Mouse (Mus musculus): ENCODE data around the gene Esp15. TPM values are rescaled to one million over a fixed set of nuclear protein-coding genes. Genes with fewer than 3 reads are reported as not detected.
"Not testable (repeated sequence)": the region's sequence is repeated elsewhere in the genome, so short reads cannot be mapped to it uniquely, and the experiment has no call there.

The Esp15 gene
- polyA plus RNA-seq (2016; fragmentation: Nextera tagmentation; extraction: Ambion mirVana) = not detected in 2 replicates

DNA sequence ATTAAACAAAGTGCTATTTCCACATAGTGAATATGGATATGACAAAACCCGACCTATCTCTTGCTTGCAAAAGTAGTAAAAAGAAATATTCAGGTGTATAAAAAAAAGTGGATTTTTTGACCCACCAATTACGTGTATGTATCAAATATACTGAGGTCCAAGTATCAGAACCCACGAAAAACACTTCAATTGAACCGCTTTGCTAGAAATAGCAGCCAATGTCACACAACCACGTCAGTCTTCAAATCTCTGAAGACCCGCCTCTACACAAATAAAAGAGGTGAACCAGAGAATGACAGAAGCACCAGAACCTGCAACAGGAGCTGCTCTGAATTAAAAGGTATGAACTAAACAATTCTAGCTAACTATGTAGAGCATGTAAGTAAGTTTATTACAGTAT, at the start of gene Esp15:
Esp15 (plus strand) TSS at position 301 of the 400 bp plus-strand sequence.
- H3K4me1 ChIP-seq (replicated peaks); H3K4me3 ChIP-seq; H3K27ac ChIP-seq (ENCODE audit: poor library complexity, severe bottlenecking); H3K4me2 ChIP-seq; H3K27me3 ChIP-seq (replicated peaks); H3K36me3 ChIP-seq; H3K9ac ChIP-seq; H3K9me3 ChIP-seq (replicated peaks); ATAC-seq (ENCODE audit: insufficient number of reproducible peaks, low FRiP score): not testable (repeated sequence)
- 56% methylated on average over 6 of the region's 6 CpGs for WGBS

GRCm38 (mm10) chr17:39591550-39591949, 49.2 kb upstream of the Esp15 start:
- Histone ChIP-seq H3K36me3 (no peaks in the 10 kb centered on the region), H3K27ac (ENCODE audit: poor library complexity, severe bottlenecking) (no peak overlapping the region), H3K27me3 (replicated peaks) (no peaks in the 10 kb centered on the region), H3K4me3 (no peak overlapping the region), H3K4me2 (no peak overlapping the region), H3K9ac (no peak overlapping the region), H3K9me3 (replicated peaks) (peaks cover 14% of the 10 kb centered on the region), H3K4me1 (replicated peaks) (no peaks in the 10 kb centered on the region)
- ATAC-seq (ENCODE audit: insufficient number of reproducible peaks, low FRiP score) = no peak
- 57% methylated on average over 1 of the region's 1 CpGs for WGBS

Other genes starting within 250 kb of the Esp15 start
- gene Esp18, start 234.6 kb upstream of the Esp15 start, polyA plus RNA-seq (2016; fragmentation: Nextera tagmentation; extraction: Ambion mirVana) = not detected in 2 replicates
- not detected in 2 replicates for gene Esp16, start 104.8 kb upstream of the Esp15 start, polyA plus RNA-seq (2016; fragmentation: Nextera tagmentation; extraction: Ambion mirVana)